Mouse (Mus musculus) left cerebral cortex, adult 18-20 months (tissue): ENCODE results near the gene Itch. TPM values are rescaled to one million over a fixed set of nuclear protein-coding genes. Genes with fewer than 3 reads are reported as not detected.
"Not testable (repeated sequence)": the region's sequence is repeated elsewhere in the genome, so short reads cannot be mapped to it uniquely, and the experiment has no call there.

Experiments
- DNase-seq, 2 experiments: peaks; one replicate each; pipeline ENCODE4 v3.0.0; 2021 to 2022; ENCODE audit warnings: low spot score in 2 of 2, mixed read lengths in 1 of 2
- long read RNA-seq, 2 experiments: library from polyadenylated mRNA; stranded (forward); transcript quantifications; one replicate each; pipeline ENCODE4 v2.0.0; 2021
- total RNA-seq, 2 experiments: library from RNA; stranded (reverse); gene quantifications; 2 replicates each; pipeline ENCODE4 v1.2.3; 2021

Gene Itch
- total RNA-seq = 10 to 100 TPM; 55.8 to 57.6 TPM
- long read RNA-seq, experiment 1, full-length matches to known transcripts = 30 of 39 reads
- long read RNA-seq, experiment 1, partial matches to known transcripts = 5 of 39 reads
- long read RNA-seq, experiment 1, other reads (novel, unspliced or antisense) = 4 of 39 reads
- long read RNA-seq, experiment 2, full-length matches to known transcripts = 15 of 21 reads
- long read RNA-seq, experiment 2, partial matches to known transcripts = 1 of 21 reads
- long read RNA-seq, experiment 2, other reads (novel, unspliced or antisense) = 5 of 21 reads

DNA sequence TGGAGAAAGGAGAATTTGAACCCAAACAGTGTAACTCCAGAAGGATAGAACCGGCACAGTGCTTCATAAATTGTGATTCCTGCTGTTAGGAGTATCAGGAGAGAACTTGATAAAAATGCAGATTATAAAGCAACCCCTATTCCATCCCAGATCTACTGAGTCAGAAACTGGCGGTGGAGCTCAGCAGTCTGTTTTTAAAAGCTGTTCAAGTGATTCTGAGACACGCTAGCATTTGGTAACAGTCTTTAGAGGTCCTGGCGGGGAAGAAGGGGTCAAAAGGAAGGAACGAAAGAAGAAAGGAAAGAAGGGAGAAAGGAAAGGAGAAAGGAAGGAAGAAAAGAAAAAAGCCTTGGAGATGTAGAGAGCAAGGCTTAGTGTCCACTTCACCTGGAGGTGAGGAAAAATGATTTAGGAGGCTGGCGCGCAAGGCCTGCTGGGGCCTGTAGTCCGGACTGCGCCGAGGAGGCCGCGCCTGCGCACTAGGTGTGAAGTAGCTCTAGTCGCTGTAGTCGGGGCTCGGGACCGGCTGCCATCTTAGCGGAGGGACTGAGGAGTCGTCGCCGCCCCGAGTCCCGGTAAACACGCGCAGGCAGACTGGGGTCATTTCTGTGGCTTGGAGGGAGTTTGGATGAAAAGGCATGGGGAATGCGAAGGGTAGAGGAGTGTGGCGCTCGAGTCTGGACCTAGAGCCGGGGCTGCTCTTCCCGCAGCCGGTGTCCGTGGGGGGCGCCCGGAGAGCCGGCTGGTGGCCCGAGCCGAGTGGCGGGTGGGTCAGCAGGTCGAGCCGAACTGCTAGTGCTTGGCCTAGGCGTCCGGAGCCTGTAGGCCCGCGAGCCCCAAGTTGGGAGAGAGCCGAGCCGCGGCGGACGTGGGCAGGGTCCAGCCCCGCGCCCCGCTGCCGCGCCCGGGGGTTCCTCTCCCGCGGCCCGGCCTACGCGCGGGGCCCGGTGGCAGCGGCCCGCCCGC is at the start of gene Itch:
Itch (plus strand) TSS at position 499 of the 966 bp plus-strand sequence.
- DNase-seq = peak; percentile 91 to 95

DNA sequence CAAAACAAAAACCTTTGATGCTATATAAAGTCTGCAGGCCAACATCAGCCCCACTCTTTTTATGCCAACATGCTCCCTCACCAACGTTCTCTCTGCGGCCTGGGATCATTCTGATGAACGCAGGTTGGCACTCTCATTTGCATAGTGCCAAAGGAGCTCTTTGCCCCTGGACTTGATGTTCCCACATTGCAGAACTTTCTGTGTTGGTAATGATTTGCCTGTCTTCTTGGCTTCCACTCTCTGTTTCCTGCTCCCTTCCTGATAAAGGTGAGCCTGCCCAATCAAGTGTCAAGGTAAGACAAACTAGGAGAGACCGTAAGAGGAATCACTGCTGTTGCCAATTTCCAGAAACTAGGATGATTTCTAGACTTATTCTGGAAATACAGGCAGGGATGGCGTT is 48.8 kb upstream of the Itch start:
- no peak for DNase-seq

DNA sequence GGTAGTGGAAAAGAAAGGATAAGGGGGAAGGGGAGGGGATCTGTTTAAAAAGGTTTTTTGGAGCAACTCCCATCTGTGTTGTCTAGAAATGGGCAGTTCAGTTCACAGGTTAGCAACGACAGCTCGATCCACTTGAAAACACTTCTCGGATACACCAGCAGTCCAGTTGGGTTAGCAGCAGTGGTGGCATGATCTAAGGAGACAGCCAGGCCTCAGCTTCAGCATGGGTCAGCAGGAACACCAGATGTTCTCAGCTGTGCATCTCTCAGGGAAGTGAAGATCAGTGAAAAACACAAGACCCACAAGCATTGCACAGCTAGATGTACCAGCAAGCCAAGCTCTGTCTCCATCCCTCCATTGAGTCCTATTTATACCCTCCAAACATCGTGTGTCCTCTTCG is 47.0 kb upstream of the Itch start:
- DNase-seq = no peak

DNA sequence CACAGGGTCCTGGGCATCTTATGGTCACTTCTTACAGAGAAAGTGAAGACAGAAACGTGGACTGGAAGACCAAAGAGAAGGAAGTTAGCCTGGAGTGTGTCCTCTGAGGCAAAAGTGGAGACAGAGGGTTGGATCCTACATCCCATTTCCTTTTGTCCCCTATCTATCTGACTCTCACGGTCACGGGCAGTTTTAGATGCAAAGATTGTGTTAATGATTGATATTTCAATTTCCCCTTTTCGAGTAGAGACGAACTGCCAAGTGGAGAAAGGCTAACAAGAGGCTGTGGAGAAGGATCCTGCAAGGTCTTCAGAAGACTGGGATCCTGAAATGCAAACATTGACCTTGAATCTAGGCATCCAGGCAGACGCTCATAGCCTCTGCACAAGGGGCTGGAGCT is 45.0 kb upstream of the Itch start:
- no peak for DNase-seq

DNA sequence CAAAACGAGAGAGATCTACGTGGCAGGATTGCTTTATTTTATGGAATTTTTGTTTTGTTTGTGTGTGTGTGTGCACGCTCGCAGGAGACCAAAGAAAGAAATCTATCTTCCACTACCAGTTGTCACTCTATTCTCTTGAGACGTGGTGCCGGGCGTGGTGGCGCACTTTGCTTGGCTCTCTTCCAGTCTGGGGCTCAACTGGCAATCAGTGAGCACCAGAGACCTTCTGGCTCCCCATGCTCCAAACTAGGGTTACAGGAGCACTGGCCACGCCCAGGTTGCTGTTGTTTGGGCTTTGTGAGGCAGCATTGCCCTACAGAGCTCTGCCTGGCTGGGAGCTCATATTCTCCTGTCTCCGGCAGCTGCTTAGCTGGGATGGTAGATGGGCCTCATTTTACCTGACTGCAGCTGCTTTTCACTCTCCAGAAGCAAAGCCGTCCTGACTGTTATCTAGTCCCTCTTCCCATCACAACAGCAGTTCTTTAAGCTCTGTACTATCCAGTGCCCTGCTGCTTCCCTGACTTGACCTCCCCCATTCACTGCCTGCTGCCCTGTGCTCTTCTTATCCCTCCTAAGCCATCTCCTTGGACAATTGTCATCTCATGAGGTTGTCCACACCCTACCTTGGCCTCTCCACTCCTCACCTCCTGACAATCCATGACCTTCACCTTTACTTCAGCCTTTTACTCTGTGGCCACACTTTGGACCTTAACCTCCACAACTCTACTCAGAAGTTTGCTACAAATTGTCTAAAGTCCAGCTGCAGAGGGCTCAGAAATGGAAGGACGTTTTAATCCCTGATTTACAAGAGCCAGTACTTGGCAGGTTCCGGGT is 42.2 kb upstream of the Itch start:
- no peak for DNase-seq

DNA sequence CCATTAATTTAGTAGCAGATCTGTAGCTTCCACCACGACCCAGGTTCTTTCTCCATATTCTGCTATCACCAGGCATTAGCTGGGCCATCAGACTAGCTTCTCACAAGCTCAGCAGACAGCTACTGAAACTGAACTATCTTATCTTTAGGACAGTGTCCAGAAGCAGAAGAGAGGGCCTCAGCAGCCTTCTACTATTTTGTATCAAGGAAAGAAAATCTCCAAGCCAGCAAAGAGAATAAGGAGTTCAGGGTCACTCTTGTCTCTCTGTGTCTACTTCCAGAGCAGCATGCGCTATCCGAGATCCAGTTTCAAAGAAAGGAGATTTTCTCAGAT is 41.6 kb upstream of the Itch start:
- no peak for DNase-seq

DNA sequence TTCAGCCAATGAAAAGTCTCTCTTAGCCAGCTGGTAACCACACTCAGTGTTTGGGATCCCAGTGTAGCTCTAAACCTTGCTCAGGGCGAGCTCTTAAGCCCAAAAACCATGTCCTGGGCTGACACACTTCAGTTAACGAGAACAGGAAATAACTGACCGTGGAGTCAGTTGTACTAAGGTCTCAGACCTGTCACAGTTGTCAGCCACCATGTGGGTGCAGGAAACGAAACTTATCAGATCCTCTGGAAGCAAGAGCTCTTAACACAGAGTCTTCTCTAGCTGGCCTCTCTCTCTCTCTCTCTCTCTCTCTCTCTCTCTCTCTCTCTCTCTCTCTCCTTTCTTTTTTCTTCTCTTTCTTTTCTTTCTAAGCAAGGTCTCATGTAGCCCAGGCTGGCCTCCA is 39.9 kb upstream of the Itch start:
- DNase-seq = no peak

DNA sequence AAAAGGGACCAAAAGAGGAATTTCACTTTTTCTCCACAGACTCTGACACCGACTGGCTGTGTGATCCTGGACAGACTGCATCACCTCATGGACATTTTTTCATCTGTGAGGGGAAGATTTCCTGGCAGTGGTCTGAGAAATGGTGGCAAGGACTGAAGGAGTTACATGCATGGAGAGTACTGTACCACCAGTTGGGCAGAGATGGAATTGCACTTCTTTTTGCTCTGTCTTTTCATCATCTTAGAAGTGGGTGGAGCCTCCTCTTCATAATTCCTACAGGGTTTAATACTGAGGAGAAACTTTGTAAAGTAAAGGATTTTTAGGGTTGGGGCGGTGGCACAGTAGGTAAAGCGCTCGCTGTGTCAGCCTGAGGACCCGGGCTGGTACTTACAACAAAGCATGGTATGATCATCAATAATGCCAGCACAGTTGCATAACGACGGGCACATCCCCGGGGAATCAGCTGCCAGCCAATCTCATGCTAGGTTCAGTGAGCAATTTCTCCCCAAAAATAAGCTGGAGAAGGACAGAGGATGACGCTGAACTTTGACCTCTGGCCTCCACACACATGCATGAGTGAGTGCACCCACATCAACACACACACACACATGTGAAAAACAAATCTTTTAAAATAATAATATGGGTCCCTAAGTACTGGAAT is 34.5 kb upstream of the Itch start:
- DNase-seq = no peak

DNA sequence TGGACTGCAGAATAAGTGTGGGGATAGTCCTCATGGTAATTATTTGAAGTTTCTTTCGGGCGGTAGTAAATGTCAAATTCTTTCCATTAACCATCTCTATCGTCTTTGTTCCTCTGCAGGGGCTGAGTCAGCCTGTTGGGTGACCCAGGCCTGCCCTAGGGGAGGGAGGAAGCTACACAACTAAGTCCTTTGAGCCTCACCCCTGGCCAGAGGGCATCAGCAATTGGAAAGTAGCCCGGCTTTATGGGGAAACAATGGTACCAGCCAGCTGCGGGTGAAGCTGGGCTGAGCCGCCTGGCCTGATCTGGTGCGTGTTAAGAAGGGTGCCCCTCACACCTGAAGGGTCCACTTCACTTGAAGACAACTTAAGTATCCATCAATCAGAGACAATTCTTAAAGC is 33.9 kb upstream of the Itch start:
- peak in 1 of 2 experiments; percentile 12 for DNase-seq

DNA sequence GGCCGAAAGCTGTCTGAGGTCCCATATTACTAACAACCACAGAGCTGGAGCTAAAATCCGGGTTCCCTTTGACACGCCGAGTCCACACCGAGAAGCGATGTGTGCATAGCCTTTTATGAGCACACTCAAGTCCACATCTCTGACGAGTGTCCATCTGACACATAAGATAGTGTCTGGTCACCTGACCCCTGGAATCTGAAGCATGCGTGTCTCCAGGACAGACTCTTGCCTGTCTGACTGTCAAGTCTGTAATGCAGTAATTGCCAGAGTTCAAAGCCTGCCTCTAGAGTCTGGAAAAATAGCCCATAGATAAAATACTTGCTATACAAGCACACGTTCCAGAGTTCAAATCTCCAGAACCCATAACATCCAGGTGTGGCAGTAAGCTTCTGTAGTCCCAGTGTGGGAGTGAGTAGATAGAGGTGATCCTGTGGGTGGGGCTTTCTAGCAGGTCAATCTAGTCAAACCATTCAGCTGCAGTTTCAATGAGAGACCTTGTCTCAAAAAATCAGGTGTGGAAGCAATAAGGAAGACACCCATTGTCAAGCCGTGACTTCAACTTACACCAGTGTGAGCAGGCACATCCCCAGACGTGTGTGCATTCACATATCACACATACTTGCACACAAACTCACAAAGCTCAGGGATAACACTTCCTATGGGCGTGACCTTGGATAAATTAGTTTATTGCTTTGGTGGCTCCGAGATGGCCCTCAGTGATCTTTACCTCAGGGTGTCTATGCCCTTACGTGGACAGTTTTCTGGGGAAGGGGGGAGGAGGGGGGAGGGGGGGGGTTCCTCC is 33.1 kb upstream of the Itch start:
- no peak for DNase-seq

DNA sequence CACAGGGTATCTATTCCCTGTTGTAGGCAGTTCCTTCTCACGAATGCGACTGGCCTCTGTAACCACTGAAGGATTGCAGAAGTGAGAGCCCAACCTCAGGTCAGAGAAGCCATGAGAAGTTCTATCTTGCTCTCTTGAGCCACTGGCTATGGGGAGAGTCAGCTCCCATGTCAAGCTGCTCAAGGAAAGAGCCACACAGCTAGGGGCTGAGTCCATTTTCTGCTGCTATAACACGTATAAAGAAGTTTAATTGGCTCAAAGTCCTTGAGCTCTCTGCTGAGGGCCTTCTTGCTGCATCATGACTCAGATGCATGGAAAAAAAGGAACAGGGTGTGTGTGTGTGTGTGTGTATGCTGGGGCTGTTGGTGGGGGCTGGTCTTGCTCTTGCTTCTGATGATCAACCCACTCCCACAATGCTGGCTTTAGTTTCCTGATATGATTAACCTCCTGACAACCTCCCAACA is 32.5 kb upstream of the Itch start:
- no peak for DNase-seq

DNA sequence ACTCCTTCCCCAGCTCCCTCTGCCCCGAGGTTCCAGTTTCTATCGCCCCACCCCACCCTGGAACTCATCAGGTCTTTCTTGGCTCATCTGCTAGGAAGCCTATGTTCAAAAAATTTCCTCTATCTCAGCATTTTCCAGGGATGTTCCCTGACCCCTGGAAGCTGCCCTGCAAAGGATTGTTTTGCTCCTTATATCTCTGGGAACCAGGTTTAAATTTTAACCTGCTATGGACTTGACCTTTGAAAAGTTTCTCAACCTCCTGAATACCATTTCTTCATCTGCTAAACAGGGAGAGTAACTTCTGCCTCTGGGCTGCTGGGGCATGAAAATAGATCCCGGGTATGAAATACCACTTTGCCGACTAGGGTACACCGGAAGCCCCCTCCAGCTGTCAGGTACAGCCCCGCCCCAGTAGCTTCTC is 31.5 kb upstream of the Itch start:
- DNase-seq = no peak

DNA sequence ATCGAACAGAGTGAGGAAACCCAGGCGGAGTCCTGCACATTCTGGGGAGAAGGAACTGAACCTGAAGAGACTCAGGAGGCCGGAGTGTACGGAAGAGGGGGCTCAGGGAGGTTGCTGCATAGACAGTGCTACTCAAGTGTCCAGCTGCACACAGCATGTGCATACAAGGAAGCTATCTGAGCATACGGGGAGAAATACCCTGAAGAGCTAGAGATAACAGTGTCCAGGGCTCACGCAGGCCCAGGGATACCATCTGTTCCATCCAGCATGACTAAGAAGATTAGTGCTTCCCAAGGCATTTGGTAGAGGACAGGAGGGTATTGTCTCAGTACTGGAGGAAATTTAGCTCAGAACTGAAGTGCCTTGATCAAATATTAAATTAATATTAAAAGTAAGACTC is 29.7 kb upstream of the Itch start:
- DNase-seq = no peak

DNA sequence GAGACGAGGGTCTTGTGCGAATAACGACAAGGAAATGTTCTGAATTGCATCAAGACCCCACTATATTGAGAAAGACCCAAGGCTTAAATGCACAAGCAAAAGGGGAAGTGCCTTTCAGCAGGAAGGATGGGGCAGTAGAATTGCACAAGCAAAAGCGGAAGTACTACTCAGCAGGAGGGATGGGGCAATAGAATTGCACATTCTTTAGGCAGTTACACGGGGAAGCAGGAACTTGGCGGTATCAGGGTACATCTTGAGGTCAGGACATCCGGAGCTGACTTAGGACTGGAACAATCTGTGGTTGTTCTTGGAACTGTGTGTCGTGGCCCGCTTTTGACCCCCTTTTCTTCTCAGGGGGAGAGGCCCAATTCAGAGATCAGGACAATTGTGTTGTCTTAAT is 26.0 kb upstream of the Itch start:
- not testable (repeated sequence) for DNase-seq

DNA sequence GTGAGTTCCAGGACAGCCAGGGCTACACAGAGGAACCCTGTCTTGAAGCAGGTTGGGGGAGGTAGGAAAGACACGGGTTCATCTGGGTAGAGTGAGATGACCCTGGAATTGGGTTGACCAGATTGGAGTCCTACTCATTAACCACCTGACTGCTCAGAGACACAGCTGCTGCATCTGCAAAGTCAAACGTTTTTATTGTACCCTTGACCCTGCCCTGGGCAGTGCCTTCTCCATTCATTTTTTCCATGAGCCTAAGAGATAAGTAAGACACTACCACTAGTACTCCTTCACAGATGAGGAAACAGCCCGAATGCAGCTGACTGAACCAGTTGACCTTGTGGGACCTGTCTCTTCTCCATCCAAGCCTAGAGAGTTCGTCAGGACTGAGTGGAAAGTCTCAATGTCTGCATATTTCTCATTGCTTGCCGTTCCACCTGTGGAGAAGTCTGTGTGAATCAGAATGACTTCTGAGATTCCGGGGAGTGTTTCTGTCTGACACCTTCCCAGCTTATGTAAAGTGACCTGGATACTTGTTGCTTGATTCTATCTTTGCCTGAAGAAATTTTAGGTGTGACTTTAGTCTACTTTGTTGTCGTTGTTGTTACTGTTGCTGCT is 18.0 kb upstream of the Itch start:
- no peak for DNase-seq

DNA sequence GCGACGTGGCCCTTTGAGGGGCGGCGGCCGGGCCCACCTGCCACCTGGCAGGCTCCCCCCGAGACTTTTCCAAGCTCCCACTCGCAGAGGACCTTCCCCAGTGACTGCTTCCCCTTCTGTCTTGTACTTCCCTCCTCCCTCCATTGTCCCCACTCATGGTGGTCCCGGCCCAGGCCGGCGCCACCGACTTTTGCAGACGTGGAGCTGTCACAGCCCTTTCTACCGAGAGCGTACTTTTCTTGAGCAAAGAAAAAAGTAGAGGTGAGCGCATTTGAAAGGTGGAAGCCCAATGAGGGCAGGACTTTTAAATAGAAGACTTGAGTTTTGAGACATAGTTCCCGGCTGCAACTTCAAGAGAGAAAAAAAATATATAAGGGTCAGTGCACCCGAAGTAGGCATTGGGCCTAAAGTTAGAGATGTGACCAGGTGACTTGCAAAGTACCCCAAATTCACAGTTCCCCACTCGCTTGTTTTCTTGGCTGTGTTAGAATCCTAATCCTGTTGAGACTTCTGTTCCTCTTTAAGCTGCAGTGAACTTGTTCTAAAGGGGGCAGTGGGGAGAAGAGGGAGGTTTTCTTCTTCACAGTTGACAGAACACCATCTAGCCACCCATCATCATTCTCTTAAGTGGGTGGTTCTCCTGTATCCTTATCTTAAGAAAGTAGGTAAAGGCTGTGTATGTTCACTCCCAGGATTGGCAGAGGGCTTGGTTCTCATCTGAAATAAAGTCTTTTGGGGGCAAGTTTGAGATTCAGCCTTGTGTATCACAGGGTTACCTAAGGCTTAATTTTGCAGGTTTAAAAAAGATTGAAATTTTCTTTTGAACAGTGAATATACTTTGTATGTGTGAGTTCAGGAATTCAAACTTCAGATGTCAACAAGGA is 910 bp downstream of the Itch start:
- no peak for DNase-seq

DNA sequence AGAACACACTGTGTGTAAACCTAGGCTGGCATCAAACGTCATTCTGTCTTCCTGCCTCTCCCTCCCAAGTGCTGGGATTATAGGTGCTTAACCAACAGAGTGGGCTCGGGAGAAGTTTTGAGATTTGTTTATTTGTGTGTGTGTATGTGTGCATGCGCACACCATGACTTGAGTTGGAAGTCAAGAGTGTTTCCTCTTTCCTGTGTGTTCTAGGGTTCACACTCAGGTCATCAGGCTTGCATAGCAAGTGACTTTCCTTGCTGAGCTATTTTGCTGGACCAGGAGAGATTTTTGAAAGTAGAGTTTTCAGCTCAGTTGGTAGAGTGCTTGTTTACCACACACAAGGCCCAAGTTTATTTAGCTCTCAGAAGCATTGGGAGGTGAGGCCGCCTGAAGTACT is 1.8 kb downstream of the Itch start:
- no peak for DNase-seq

DNA sequence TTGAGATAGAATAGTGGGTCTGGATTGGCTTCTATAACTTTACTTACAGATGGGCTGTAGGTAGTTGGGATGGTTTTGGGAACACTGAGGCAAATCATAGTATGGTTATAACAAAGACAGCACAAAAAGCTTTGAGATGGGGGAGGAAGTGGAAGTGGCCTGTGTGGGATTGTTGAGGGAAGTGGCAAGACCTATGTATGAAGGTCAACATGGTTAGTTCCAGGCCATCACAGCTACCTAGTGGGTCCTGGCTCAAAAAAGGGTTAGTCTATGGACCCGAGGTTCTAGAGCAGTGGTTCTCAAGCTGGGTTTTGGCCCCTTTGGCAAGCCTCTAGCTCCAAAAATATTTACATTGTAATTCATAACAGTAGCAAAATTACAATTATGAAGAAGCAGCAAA is 2.2 kb downstream of the Itch start:
- DNase-seq = no peak

DNA sequence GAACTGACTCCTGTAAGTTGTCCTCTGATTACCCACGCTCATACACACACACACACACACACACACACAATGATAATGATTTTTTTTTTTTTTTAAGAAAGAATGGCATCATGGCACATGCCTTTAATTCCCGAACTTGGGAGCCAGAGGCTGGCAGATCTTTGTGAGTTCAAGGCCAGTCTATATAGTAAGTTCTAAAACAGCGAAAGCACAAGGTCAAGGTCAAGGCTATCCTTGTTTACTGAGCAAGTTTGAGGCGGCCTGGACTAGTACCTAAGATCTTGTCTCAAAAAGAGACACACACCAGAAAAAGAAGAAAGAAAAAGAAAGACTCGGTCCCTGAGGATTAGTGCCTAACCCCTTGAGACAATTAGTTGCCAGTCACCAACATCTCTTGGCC is 7.7 kb downstream of the Itch start:
- no peak for DNase-seq
